Mouse (Mus musculus) cerebellum, adult 2 months (tissue): ENCODE measurements at regions not wholly inside any gene's neighbourhood (a gene's known extent, or its start where the extent isn't known, plus 50 kb on each side); places are given as distances from the start of the nearest gene placed in this dataset.

Experiments
- CTCF ChIP-seq: fragments of 200-500 bp; IDR thresholded peaks from 2 replicates; pipeline ENCODE4 v1.5.1; 2011; ENCODE audit warnings: low read depth, mild to moderate bottlenecking, control low read depth, low read length, moderate library complexity, borderline replicate concordance; ENCODE audit not compliant: insufficient read depth
- POLR2A ChIP-seq: fragments of 200-500 bp; IDR thresholded peaks from 2 replicates; pipeline ENCODE4 v1.6.1; 2011; ENCODE audit warnings: low read length, control low read depth, borderline replicate concordance; ENCODE audit not compliant: insufficient read depth

- TF ChIP-seq POLR2A (no peak), CTCF (no peak)
These were observed 645.2 kb downstream of the Nup35 start for GRCm38 (mm10) chr2:81262056-81262765.
